Mouse (Mus musculus): ENCODE measurements around the gene Asb15. TPM values are rescaled to one million over a fixed set of nuclear protein-coding genes. Genes with fewer than 3 reads are reported as not detected.

The Asb15 gene
- polyA plus RNA-seq (2014; fragmentation: Illumina TruSeq; extraction: RNeasy Lipid Tissue Mini Kit (QIAGEN cat#74804); ENCODE audit: low read depth, low replicate concordance): 5.1 TPM

DNA sequence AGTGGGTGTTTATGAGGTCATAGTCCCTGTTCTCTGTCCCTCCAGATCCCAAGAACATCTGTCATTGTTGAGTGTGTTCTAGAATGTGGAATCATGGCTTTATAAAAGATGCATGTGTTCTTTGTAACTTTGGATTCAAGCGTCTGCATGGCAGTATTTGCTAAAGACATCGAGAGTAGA is at the start of gene Asb15:
Asb15 (plus strand) TSS at position 81 of the 180 bp plus-strand sequence.

DNA sequence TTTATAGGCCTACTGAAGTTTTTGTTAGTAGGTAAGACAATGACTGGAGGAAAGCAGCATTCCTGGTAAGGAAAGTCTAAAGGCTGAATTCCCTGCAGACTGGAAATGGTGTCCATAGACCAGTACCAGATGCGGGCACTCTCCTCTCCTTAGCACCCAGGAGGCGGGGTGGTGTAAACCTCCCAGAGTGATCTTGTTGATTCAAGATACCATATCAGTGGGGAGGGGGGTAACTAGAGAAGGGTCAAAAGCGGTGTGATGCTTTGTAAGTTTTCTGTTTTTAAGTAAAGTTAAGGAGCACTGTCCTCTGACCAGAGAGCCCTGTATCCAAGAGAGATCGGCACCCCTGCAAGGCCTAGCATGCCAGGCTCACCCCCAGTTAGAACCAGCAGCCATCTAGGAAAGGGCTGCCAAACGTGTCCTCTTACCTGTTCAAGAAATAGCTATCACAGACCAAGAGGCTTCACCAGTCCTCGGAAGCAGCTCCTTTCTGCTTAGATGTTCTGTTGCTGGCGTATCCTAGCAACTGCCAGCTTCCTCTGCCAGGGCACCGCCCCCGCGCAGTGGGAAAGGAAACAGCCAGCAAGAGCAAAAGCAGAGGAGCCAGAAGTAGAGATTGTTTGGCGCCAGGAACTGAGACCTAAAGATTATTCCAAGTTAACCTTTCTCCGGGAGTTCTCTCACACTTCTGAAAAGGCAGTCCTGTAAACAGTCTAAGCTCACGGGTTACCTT is 13.2 kb upstream of the Asb15 start, which contains the start of gene Iqub:
Iqub (minus strand) TSS at position 516 of the 733 bp plus-strand sequence.

DNA sequence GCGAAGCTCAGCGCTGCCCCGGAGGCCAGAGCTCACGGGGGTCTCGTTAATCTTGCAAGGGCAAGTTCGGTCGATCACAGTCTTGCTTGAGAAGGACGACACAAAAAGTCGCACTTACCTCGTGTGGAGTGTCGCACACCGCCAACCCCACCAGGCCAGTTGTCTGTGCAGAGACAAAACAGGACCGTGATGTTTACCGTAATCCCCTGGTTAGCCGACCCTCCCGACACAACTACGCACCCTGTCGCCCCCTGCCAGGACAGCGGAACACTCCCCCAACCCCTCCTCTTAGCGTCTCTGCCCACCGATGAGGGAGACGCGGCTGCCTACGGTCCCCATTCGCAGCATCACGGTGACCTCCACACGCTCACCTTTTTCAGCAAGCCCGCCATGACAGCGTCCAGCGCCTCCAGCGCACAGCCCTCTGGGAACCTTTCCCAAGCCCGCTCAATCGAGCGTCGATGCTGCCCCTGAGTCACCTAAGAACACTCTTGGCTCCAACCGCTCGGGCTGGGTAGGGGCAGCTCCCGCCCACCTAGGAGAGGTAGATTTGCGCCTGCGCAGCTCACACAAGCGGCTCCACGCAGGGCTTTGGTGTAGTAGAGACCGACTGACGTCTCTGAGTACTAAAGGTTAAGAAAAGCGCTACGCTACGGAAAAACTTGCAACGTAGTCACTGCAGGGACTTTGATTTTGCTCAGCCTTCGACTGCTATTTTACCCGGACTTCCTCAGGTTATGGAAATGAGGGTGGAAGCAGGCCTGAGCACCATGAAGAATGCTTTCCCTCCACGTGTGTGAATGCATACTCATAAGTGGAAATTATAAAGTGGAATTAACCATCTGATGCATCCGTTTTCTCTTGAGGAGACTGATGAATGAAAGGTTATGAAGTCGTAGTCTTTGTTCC is 535 bp upstream of the Asb15 start, which contains the start of gene Ndufa5:
Ndufa5 (minus strand) TSS at position 859 of the 909 bp plus-strand sequence.

DNA sequence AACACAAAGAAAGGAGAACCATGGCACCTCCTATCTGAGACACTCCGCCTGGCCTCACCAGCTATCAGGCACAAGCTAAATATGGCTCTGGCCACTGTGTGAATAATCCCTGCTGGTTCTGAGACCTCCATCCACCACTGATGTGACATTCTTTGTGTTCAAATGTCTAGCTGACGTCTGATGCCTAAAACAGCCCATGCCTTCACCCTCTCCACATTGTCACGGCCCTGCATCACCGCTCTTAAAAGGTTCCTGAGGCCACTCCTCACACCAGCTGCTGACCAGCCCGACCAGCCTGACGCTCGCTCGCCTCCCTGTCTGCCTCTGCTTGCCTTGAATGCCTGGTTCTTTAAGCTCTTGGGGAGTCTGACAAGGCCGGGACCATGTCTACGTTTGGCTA is 69.6 kb downstream of the Asb15 start, which contains the start of gene Lmod2:
Lmod2 (plus strand) TSS at position 263 of the 400 bp plus-strand sequence.

Other genes with a start within 250 kb of the Asb15 start
- gene Iqub, start 13.1 kb upstream of the Asb15 start, polyA plus RNA-seq (2014; fragmentation: Illumina TruSeq; extraction: RNeasy Lipid Tissue Mini Kit (QIAGEN cat#74804); ENCODE audit: low read depth, low replicate concordance): 0.12 TPM
- 561 TPM for gene Ndufa5, start 131 bp upstream of the Asb15 start, polyA plus RNA-seq (2014; fragmentation: Illumina TruSeq; extraction: RNeasy Lipid Tissue Mini Kit (QIAGEN cat#74804); ENCODE audit: low read depth, low replicate concordance)
- not detected for gene Lmod2, start 69.6 kb downstream of the Asb15 start, polyA plus RNA-seq (2014; fragmentation: Illumina TruSeq; extraction: RNeasy Lipid Tissue Mini Kit (QIAGEN cat#74804); ENCODE audit: low read depth, low replicate concordance)
- gene Wasl, start 136.9 kb downstream of the Asb15 start, polyA plus RNA-seq (2014; fragmentation: Illumina TruSeq; extraction: RNeasy Lipid Tissue Mini Kit (QIAGEN cat#74804); ENCODE audit: low read depth, low replicate concordance): 190 TPM
- gene Hyal6, start 205.1 kb downstream of the Asb15 start, polyA plus RNA-seq (2014; fragmentation: Illumina TruSeq; extraction: RNeasy Lipid Tissue Mini Kit (QIAGEN cat#74804); ENCODE audit: low read depth, low replicate concordance): not detected
- not detected for gene Hyal4, start 220.2 kb downstream of the Asb15 start, polyA plus RNA-seq (2014; fragmentation: Illumina TruSeq; extraction: RNeasy Lipid Tissue Mini Kit (QIAGEN cat#74804); ENCODE audit: low read depth, low replicate concordance)

All from kidney, adult 10 weeks (tissue).